Mouse (Mus musculus): ENCODE measurements at regions not wholly inside any gene's neighbourhood (a gene's known extent, or its start where the extent isn't known, plus 50 kb on each side); places are given as distances from the start of the nearest gene placed in this dataset.

- no peak for DNase-seq (ENCODE audit: low spot score in 2 of 2)
Observed at GRCm38 (mm10) chr2:51342421-51342820, 193.5 kb upstream of the Rnd3 start.

DNA sequence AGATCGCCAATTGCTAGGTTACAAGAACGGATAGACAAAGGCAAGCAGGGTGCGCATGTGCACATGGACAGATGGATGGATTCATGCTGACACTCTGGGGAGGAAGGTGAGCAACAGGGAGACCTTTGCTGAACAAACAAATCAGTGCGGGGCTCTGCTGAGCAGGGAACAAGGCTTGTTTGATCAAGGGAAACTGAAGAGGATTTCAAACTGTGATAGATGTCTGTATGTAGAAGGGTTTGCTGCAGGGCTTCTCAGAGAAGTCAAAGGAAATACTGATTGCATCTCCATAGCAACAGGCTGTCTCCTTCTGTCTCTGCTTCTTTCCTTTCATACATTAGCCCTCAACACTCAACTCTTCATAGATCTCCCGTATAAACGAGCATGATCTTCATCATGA, 185.5 kb upstream of the Rnd3 start:
- no peak for DNase-seq (ENCODE audit: low spot score in 2 of 2)

DNA sequence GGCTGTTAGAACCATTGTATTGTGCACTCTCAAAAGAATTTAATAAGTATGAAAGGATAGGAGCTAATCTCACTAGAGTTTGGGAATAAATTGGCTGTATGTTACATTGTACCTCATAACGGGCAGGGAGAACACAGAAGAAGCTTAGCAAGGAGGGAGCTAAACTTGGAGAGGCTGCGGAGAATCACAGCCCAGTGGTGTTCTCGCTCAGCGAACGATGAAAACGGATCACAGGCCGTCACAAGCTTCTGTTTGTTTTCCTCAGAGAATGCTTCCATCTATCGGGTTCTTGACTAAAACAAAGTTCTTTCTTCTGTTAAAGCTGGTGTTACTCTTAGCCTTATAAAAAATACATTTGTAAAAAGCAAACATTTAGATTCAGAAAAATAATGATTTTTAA, 178.2 kb upstream of the Rnd3 start:
- DNase-seq (ENCODE audit: low spot score in 2 of 2), result no peak

DNA sequence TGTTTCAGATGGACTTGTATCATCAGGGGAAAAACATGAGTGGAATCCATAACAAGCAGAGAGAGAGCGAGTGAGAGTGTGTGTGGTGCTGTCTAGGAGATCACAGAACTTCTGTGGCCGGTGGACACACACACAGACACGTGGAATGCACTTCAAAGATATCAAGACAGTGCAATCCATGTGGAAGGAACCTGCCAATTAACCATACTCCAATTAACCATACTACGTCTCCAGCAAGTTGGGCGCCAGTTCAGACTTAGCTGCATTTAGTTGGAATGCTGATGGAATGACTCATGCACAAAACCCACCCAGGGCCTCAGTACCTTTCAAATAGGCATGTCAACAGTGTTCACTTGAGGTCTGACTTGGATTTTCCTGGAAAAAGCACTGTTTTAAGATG, 172.8 kb upstream of the Rnd3 start:
- DNase-seq (ENCODE audit: low spot score in 2 of 2), result no peak

DNA sequence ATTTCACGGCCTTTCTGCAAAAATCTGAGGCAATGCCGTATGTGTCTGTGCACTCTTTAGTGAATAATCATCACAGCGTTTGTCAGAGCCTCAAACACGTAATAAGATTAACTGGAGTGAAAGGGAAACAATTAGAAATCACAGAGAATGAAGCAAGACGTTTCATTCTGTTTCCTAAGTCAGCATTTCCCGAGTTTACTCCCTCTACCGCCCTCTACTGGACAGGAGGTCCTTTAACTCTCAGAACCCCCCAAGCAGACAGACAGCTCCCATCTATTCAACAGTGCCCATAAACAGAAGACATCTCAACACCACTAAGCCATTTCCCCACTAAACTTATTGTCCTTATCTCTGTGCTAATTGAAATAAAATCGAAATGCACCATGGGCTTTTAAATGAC, 167.5 kb upstream of the Rnd3 start:
- no peak for DNase-seq (ENCODE audit: low spot score in 2 of 2)

- DNase-seq (ENCODE audit: low spot score in 2 of 2), result no peak
Observed at GRCm38 (mm10) chr2:51313414-51313813, 164.5 kb upstream of the Rnd3 start.

- DNase-seq (ENCODE audit: low spot score in 2 of 2), result no peak
Observed at GRCm38 (mm10) chr2:51306257-51306656, 157.3 kb upstream of the Rnd3 start.

DNA sequence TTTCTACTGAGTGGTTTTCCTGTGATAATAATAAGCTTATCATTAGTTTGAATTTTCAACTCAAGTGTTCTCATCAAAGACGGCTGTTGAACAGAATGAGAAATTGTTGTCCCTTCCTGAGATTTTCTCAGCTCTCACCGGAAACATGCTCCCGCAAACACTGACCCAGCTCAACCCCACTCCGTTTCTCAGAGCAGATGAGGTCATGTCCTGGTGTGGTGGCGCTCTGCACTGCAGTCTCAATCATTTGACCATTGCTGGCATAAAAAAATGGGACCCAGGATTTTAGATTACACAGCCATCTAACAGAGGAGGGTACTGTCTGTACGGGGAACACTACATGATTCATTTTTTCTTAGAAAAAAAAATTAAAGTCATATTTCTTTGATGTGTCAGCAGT, 156.5 kb upstream of the Rnd3 start:
- DNase-seq (ENCODE audit: low spot score in 2 of 2), result no peak

GRCm38 (mm10) chr2:51304694-51305093, 155.8 kb upstream of the Rnd3 start:
- no peak for DNase-seq (ENCODE audit: low spot score in 2 of 2)

- no peak for DNase-seq (ENCODE audit: low spot score in 2 of 2)
Observed at GRCm38 (mm10) chr2:51290659-51291260, 141.8 kb upstream of the Rnd3 start.

GRCm38 (mm10) chr2:51288678-51289077, 139.8 kb upstream of the Rnd3 start:
- no peak for DNase-seq (ENCODE audit: low spot score in 2 of 2)

DNA sequence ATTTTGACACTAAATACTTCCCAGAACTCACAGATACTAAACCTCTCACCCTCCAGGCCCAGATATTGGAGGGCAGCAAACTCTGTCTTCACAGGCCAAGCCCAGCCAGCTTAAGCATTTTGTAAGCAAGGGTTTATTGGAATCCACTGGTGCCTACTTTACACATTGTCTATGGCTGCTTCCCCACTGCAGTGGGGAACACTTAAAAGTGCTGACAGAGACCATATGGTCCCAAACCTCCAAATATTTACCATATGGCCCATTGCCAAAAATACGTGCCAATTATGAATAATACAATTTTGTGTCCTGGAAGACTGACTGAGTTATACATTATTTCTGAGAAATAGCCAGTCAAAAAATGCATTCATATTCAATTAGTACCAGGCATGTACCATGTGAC, 136.7 kb upstream of the Rnd3 start:
- no peak for DNase-seq (ENCODE audit: low spot score in 2 of 2)

GRCm38 (mm10) chr2:51284781-51285225, 135.9 kb upstream of the Rnd3 start:
- DNase-seq (ENCODE audit: low spot score in 2 of 2), result no peak

DNA sequence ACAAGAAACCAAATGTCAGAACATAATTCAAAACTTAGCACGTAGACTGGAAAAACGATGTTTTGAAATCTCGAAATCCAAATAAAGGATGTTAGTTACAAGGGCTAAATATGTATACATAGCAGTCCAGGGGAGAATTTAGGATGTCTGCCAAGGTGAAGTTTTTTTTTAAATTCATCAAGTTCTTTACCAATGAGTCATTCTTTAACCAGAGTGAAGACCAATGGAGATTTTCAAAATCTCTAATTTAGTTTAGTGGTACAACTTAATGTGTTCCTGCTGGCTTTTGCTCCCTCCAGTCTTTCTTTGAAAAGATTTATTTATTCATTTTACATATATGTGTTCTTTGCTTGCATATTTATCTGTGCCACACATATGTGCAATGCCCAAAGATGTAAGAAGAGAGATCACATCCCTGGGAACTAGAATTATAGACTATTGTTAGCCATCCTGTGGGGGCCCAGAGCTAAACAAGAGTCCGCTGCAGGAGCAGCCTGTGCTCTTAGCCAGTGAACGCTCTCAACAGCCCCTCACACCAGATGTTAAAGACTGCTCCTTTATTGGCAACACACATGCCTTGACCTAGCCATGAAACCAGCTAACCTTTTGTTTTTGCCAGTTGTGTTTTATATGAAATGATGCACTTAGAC, 130.6 kb upstream of the Rnd3 start:
- DNase-seq (ENCODE audit: low spot score in 2 of 2), result no peak

DNA sequence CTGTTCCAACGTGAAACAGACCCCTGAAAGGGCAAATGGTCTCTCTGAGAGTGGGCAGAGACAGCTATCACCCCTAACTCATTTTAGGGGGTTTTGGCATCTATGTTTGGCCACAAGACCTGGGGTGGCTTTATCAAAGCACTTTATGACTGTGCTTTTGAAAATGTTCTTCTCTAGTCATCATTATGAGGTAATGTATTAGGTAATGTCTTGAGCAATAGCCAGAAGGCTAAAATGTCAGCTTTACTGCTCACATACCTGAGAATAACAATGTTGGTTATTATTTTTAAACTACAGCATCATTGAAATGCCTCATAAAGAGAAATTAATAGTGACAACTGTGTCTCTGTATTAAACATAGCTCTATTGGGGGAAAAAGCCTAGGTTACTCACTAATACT, 129.9 kb upstream of the Rnd3 start:
- no peak for DNase-seq (ENCODE audit: low spot score in 2 of 2)

GRCm38 (mm10) chr2:51278356-51278755, 129.4 kb upstream of the Rnd3 start:
- DNase-seq (ENCODE audit: low spot score in 2 of 2), result no peak

DNA sequence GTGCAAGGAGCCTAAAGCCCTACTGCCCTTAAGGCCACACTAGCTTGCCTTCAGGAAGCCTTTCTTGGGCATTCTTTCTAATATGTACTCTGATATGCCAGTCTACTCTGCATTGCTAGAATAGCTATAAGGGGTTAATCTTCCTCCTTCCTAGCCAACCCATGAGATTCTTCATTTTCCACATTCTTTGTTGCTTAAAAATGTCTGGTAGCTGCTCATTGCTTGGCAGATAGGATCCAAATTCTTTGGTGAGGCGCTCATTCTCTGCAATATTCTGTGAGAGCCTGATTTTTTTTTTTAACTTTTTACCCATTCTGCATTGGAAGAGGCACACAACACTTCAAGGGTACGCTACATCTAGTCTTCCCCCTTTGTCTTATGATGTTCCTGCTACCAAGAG, 127.7 kb upstream of the Rnd3 start:
- DNase-seq (ENCODE audit: low spot score in 2 of 2), result no peak

GRCm38 (mm10) chr2:51273300-51273699, 124.4 kb upstream of the Rnd3 start:
- no peak for DNase-seq (ENCODE audit: low spot score in 2 of 2)

GRCm38 (mm10) chr2:51268532-51268931, 119.6 kb upstream of the Rnd3 start:
- DNase-seq (ENCODE audit: low spot score in 2 of 2), result no peak

DNA sequence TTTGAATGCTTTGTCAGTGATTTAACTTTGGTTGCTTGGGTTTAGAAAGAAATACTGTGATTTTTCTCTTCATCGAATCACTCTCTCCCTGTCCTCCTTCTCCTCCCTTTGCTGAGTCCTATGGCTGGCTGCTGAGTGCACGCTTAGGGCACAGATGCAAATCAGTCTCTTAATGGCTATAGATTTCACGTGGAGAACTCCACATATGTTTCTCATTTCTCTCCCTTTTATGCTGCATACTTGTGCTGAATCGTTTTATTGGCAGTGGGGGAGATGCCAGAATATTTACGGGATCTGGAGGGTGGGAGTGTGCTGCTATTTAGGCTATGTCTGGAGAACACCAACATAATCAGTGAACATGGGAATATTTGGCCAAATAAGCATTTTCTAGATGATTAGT, 118.8 kb upstream of the Rnd3 start:
- DNase-seq (ENCODE audit: low spot score in 2 of 2), result no peak

- DNase-seq (ENCODE audit: low spot score in 2 of 2), result no peak
Observed at GRCm38 (mm10) chr2:51262506-51262905, 113.6 kb upstream of the Rnd3 start.

DNA sequence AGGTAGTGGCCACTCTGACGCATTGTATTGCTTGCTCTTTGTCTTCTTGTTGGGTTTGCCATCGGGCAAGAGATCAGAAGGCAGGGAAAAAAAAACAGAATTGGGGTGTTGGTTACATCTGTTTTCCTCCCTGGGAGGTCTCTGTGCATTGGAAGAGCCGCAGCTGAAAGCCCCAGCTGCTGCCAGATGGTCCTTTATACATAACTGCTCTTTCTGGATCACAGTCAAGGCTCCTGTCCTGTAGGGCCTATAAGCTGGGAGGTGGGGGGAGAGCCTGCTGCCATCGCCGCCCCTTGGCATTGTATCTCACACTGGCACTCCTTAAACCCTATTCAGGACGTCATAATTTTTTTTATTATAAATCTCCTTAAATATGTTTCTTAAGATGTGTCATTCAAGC, 101.9 kb upstream of the Rnd3 start:
- DNase-seq (ENCODE audit: low spot score in 2 of 2), result no peak

GRCm38 (mm10) chr2:51241573-51241972, 92.7 kb upstream of the Rnd3 start:
- no peak for DNase-seq (ENCODE audit: low spot score in 2 of 2)

Measured in left cerebral cortex, adult 18-20 months (tissue).